Mouse (Mus musculus): ENCODE measurements around the gene Slc44a5. TPM values are rescaled to one million over a fixed set of nuclear protein-coding genes. Genes with fewer than 3 reads are reported as not detected.
"Not testable (repeated sequence)": the region's sequence is repeated elsewhere in the genome, so short reads cannot be mapped to it uniquely, and the experiment has no call there.

Gene Slc44a5
- polyA plus RNA-seq, 1 experiment from 2014 or later: 0.39 TPM

GRCm38 (mm10) chr3:154134701-154135100, 161.5 kb downstream of the Slc44a5 start:
- no peak overlapping the region for H3K4me3 ChIP-seq (replicated peaks; ENCODE audit: low read depth, low read length)
- no peaks in the 10 kb centered on the region for H3K9me3 ChIP-seq (replicated peaks; ENCODE audit: low read length)
- H3K36me3 ChIP-seq (ENCODE audit: insufficient read depth, low read length): no peaks in the 10 kb centered on the region
- no peaks in the 10 kb centered on the region for H3K4me1 ChIP-seq (replicated peaks; ENCODE audit: insufficient read depth, low read length)
- no peak overlapping the region for H3K4me2 ChIP-seq (ENCODE audit: low read length)
- 87% methylated on average over 2 of the region's 2 CpGs for WGBS
- no peaks in the 10 kb centered on the region for H3K27me3 ChIP-seq (ENCODE audit: insufficient read depth, low read length)
- H3K27ac ChIP-seq: no peak overlapping the region
- no peak overlapping the region for H3K9ac ChIP-seq (ENCODE audit: low read depth, low read length)
- TF ChIP-seq CTCF (IDR thresholded peaks at IDR 0.05; ENCODE audit: low read depth): no peak
- DNase-seq (ENCODE audit: low spot score): no peak
- no peak for ATAC-seq (replicated peaks; ENCODE audit: low FRiP score, low read depth)

DNA sequence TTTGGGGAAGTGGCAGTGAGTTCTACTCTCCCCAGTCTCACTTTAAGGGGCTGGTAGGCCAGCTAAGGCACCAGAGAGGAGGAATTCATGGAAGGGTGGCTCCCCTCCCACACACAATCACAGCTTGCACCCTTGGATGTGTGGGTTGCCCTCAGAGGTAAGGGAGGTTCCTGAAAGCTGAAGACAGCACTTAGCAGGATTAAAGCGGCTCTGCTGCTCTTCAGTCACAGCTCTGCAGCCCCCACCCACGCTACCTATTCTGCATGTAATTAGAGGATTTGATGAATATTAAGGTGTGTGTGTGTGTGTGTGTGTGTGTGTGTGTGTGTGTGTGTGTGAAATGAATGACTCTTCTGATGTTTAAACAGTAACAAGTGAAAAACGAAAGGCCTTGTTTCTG, 163.3 kb downstream of the Slc44a5 start:
- Histone ChIP-seq H3K4me3 (replicated peaks; ENCODE audit: low read depth, low read length) (no peak overlapping the region), H3K9ac (ENCODE audit: low read depth, low read length) (no peak overlapping the region), H3K4me2 (ENCODE audit: low read length) (no peak overlapping the region), H3K9me3 (replicated peaks; ENCODE audit: low read length) (no peaks in the 10 kb centered on the region), H3K27me3 (ENCODE audit: insufficient read depth, low read length) (no peaks in the 10 kb centered on the region), H3K4me1 (replicated peaks; ENCODE audit: insufficient read depth, low read length) (no peaks in the 10 kb centered on the region), H3K36me3 (ENCODE audit: insufficient read depth, low read length) (no peaks in the 10 kb centered on the region), H3K27ac (no peak overlapping the region)
- ATAC-seq (replicated peaks; ENCODE audit: low FRiP score, low read depth) (no peak; the same call in 1 of the 2 replicates), DNase-seq (ENCODE audit: low spot score) (peak; percentile 8)
- WGBS: 57% methylated on average over 3 of the region's 3 CpGs
- TF ChIP-seq CTCF (IDR thresholded peaks at IDR 0.05; ENCODE audit: low read depth): no peak

GRCm38 (mm10) chr3:154141346-154141745, 168.1 kb downstream of the Slc44a5 start:
- WGBS: 84% methylated on average over 4 of the region's 4 CpGs
- ATAC-seq (replicated peaks; ENCODE audit: low FRiP score, low read depth) (no peak), DNase-seq (ENCODE audit: low spot score) (no peak)
- Histone ChIP-seq H3K4me1 (replicated peaks; ENCODE audit: insufficient read depth, low read length) (no peaks in the 10 kb centered on the region), H3K27ac (no peak overlapping the region), H3K9me3 (replicated peaks; ENCODE audit: low read length) (no peaks in the 10 kb centered on the region), H3K27me3 (ENCODE audit: insufficient read depth, low read length) (no peaks in the 10 kb centered on the region), H3K36me3 (ENCODE audit: insufficient read depth, low read length) (no peaks in the 10 kb centered on the region), H3K4me2 (ENCODE audit: low read length) (no peak overlapping the region), H3K4me3 (replicated peaks; ENCODE audit: low read depth, low read length) (no peak overlapping the region), H3K9ac (ENCODE audit: low read depth, low read length) (no peak overlapping the region)
- no peak for TF ChIP-seq CTCF (IDR thresholded peaks at IDR 0.05; ENCODE audit: low read depth)

GRCm38 (mm10) chr3:154142618-154143017, 169.4 kb downstream of the Slc44a5 start:
- H3K27me3 ChIP-seq (ENCODE audit: insufficient read depth, low read length): no peaks in the 10 kb centered on the region
- H3K9ac ChIP-seq (ENCODE audit: low read depth, low read length): no peak overlapping the region
- no peak for ATAC-seq (replicated peaks; ENCODE audit: low FRiP score, low read depth)
- no peak overlapping the region for H3K4me2 ChIP-seq (ENCODE audit: low read length)
- no peak overlapping the region for H3K27ac ChIP-seq
- H3K4me1 ChIP-seq (replicated peaks; ENCODE audit: insufficient read depth, low read length): no peaks in the 10 kb centered on the region
- WGBS: 61% methylated on average over 4 of the region's 4 CpGs
- no peaks in the 10 kb centered on the region for H3K36me3 ChIP-seq (ENCODE audit: insufficient read depth, low read length)
- no peak for TF ChIP-seq CTCF (IDR thresholded peaks at IDR 0.05; ENCODE audit: low read depth)
- H3K4me3 ChIP-seq (replicated peaks; ENCODE audit: low read depth, low read length): no peak overlapping the region
- peak; percentile 52 for DNase-seq (ENCODE audit: low spot score)
- no peaks in the 10 kb centered on the region for H3K9me3 ChIP-seq (replicated peaks; ENCODE audit: low read length)

- Histone ChIP-seq H3K27ac (no peak overlapping the region), H3K9ac (ENCODE audit: low read depth, low read length) (no peak overlapping the region), H3K4me1 (replicated peaks; ENCODE audit: insufficient read depth, low read length) (no peaks in the 10 kb centered on the region), H3K36me3 (ENCODE audit: insufficient read depth, low read length) (no peaks in the 10 kb centered on the region), H3K4me2 (ENCODE audit: low read length) (no peak overlapping the region), H3K9me3 (replicated peaks; ENCODE audit: low read length) (no peaks in the 10 kb centered on the region), H3K4me3 (replicated peaks; ENCODE audit: low read depth, low read length) (no peak overlapping the region), H3K27me3 (ENCODE audit: insufficient read depth, low read length) (no peaks in the 10 kb centered on the region)
- WGBS: 67% methylated on average over 4 of the region's 4 CpGs
- DNase-seq (ENCODE audit: low spot score) (no peak), ATAC-seq (replicated peaks; ENCODE audit: low FRiP score, low read depth) (no peak)
- TF ChIP-seq CTCF (IDR thresholded peaks at IDR 0.05; ENCODE audit: low read depth): no peak
Measured at GRCm38 (mm10) chr3:154145750-154146149, 172.5 kb downstream of the Slc44a5 start.

- TF ChIP-seq CTCF (IDR thresholded peaks at IDR 0.05; ENCODE audit: low read depth): no peak
- Histone ChIP-seq H3K9me3 (replicated peaks; ENCODE audit: low read length) (no peaks in the 10 kb centered on the region), H3K4me2 (ENCODE audit: low read length) (no peak overlapping the region), H3K36me3 (ENCODE audit: insufficient read depth, low read length) (no peaks in the 10 kb centered on the region), H3K27ac (no peak overlapping the region), H3K9ac (ENCODE audit: low read depth, low read length) (no peak overlapping the region), H3K4me3 (replicated peaks; ENCODE audit: low read depth, low read length) (no peak overlapping the region), H3K4me1 (replicated peaks; ENCODE audit: insufficient read depth, low read length) (no peaks in the 10 kb centered on the region), H3K27me3 (ENCODE audit: insufficient read depth, low read length) (no peaks in the 10 kb centered on the region)
- ATAC-seq (replicated peaks; ENCODE audit: low FRiP score, low read depth): no peak
- no peak for DNase-seq (ENCODE audit: low spot score)
- WGBS: 81% methylated on average over 4 of the region's 4 CpGs
Measured at GRCm38 (mm10) chr3:154149778-154150177, 176.5 kb downstream of the Slc44a5 start.

DNA sequence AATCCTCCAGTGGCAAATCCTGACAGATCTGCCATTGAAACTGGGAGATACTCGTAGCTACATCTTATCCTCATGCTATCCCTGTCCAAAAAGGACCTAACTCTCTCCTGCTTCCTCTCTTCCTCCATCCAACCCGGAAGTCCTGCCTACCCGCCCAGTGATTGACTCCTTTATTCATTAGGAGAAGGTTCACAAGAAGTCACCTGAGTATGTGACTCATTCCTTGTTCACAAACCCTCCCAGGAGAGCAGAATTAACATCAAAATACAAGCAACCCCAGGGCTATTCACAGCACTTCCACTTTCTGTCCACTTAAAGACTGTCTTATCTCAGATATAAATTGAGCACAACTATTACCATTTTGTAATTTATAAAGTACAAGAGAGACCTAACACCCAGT, 180.3 kb downstream of the Slc44a5 start:
- not testable (repeated sequence) for H3K27ac ChIP-seq; H3K4me3 ChIP-seq (replicated peaks; ENCODE audit: low read depth, low read length); H3K9me3 ChIP-seq (replicated peaks; ENCODE audit: low read length); H3K9ac ChIP-seq (ENCODE audit: low read depth, low read length); DNase-seq (ENCODE audit: low spot score); H3K4me2 ChIP-seq (ENCODE audit: low read length); H3K27me3 ChIP-seq (ENCODE audit: insufficient read depth, low read length); H3K4me1 ChIP-seq (replicated peaks; ENCODE audit: insufficient read depth, low read length); H3K36me3 ChIP-seq (ENCODE audit: insufficient read depth, low read length); ATAC-seq (replicated peaks; ENCODE audit: low FRiP score, low read depth)
- WGBS: 77% methylated on average over 3 of the region's 3 CpGs

Measured in kidney, postnatal 0 days (tissue).